Mouse (Mus musculus): ENCODE data around the gene Imp4. TPM values are rescaled to one million over a fixed set of nuclear protein-coding genes. Genes with fewer than 3 reads are reported as not detected.

The Imp4 gene
- polyA plus RNA-seq, 1 experiment: 32.1 TPM

GRCm38 (mm10) chr1:34480801-34481200 lies 41.1 kb downstream of the Imp4 start:
- TF ChIP-seq POLR2A (IDR thresholded peaks at IDR 0.05; ENCODE audit: borderline replicate concordance, insufficient read depth, low read length) (no peak), CTCF (IDR thresholded peaks at IDR 0.05; ENCODE audit: borderline replicate concordance, insufficient read depth, low read depth, low read length) (no peak)
- H3K4me1 ChIP-seq (ENCODE audit: control insufficient read depth, insufficient read depth, low read length): 0 out of 2 replicates have a peak, but pooled peaks cover 3% of the 10 kb centered on the region

DNA sequence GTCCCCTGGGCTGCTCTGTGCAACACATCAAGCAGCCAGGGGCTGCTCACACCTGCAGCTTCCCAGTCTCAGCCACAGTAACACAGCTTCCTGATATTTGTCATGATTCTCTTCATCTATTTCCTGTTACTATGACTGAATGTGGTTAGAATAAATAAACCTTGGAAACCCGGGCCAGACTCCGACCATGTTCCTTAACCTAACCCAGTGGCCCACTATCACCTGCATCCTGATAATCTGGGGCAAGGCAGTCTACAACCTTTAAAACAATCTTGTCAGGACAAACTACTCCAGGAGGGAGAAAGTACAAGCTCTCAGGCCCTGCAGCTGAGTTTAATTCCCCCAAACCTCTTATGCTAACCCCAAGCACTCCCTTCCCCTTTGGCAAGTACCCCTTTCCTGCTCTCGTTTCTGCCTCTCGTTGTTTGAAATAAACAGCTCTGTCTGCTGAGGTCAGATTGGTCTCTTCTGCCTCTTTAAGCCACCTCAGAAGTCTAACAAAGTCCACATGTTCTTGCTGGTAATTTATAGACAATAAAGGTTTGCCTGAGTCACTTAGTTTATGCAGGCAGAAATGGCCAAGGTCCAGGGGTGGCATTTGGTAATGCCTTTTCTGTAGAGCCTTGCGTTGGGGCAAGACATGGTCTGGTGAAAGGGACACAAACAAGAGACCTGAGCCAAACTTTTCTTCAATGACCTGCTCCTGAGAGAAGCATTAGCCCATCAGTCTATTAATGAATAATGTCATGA lies 42.4 kb downstream of the Imp4 start:
- WGBS: 76% methylated on average over 5 of the region's 5 CpGs
- Histone ChIP-seq H3K27ac (ENCODE audit: insufficient read depth, low read length) (no peak overlapping the region), H3K4me3 (replicated peaks; ENCODE audit: insufficient read depth, low read depth, low read length) (no peak overlapping the region), H3K4me1 (ENCODE audit: control insufficient read depth, insufficient read depth, low read length) (0 out of 2 replicates have a peak, but pooled peaks cover 3% of the 10 kb centered on the region), H3K27me3 (ENCODE audit: control insufficient read depth, insufficient read depth, low read length) (no peaks in the 10 kb centered on the region)
- TF ChIP-seq CTCF (IDR thresholded peaks at IDR 0.05; ENCODE audit: borderline replicate concordance, insufficient read depth, low read depth, low read length) (no peak), POLR2A (IDR thresholded peaks at IDR 0.05; ENCODE audit: borderline replicate concordance, insufficient read depth, low read length) (no peak)
- no peak for DNase-seq

More at GRCm38 (mm10) chr1:34480801-34481200, 41.1 kb downstream of the Imp4 start:
- WGBS: 75% methylated on average over 5 of the region's 5 CpGs
- DNase-seq: no peak
- H3K27ac ChIP-seq (ENCODE audit: insufficient read depth, low read length): no peak overlapping the region
- no peaks in the 10 kb centered on the region for H3K27me3 ChIP-seq (ENCODE audit: control insufficient read depth, insufficient read depth, low read length)
- H3K4me3 ChIP-seq (replicated peaks; ENCODE audit: insufficient read depth, low read depth, low read length): no peak overlapping the region

DNA sequence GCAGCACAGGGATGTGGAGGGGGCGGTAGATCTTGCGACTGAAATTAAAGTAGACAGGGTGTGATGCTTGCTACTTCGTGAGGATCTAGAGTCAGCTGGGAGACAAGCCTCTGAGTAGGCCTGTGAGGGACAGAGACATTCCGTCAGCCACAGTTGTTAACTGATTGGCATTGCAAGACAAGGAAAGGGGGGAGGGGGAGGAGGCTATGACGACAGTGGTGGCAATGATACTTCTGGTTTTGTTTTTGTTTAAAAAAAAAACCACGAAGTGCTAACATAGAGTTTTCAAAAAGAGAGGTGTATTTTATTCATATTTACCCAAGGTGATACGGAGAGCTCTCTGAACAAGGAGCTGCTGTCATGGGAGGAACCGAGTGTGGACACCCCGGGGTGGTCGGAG lies 44.8 kb downstream of the Imp4 start:
- H3K27ac ChIP-seq (ENCODE audit: insufficient read depth, low read length): no peak overlapping the region
- no peak for TF ChIP-seq POLR2A (IDR thresholded peaks at IDR 0.05; ENCODE audit: borderline replicate concordance, insufficient read depth, low read length)
- no peak for TF ChIP-seq CTCF (IDR thresholded peaks at IDR 0.05; ENCODE audit: borderline replicate concordance, insufficient read depth, low read depth, low read length)
- 88% methylated on average over 10 of the region's 10 CpGs for WGBS
- no peak for DNase-seq
- H3K27me3 ChIP-seq (ENCODE audit: control insufficient read depth, insufficient read depth, low read length): no peaks in the 10 kb centered on the region
- H3K4me3 ChIP-seq (replicated peaks; ENCODE audit: insufficient read depth, low read depth, low read length): no peak overlapping the region
- H3K4me1 ChIP-seq (ENCODE audit: control insufficient read depth, insufficient read depth, low read length): 0 out of 2 replicates have a peak, but pooled peaks cover 3% of the 10 kb centered on the region

- Histone ChIP-seq H3K4me3 (replicated peaks; ENCODE audit: insufficient read depth, low read depth, low read length) (peak overlapping the region; percentile 54), H3K4me1 (ENCODE audit: control insufficient read depth, insufficient read depth, low read length) (0 out of 2 replicates have a peak, but pooled peaks cover 3% of the 10 kb centered on the region), H3K27me3 (ENCODE audit: control insufficient read depth, insufficient read depth, low read length) (no peaks in the 10 kb centered on the region), H3K27ac (ENCODE audit: insufficient read depth, low read length) (no peak overlapping the region)
- DNase-seq: peak; percentile 82 to 83
- 10% methylated on average over 25 of the region's 25 CpGs for WGBS
- TF ChIP-seq CTCF (IDR thresholded peaks at IDR 0.05; ENCODE audit: borderline replicate concordance, insufficient read depth, low read depth, low read length) (peak; percentile 93), POLR2A (IDR thresholded peaks at IDR 0.05; ENCODE audit: borderline replicate concordance, insufficient read depth, low read length) (no peak; the same call in 1 of the 2 replicates)
Observed at GRCm38 (mm10) chr1:34485461-34486188, 46.0 kb downstream of the Imp4 start.

DNA sequence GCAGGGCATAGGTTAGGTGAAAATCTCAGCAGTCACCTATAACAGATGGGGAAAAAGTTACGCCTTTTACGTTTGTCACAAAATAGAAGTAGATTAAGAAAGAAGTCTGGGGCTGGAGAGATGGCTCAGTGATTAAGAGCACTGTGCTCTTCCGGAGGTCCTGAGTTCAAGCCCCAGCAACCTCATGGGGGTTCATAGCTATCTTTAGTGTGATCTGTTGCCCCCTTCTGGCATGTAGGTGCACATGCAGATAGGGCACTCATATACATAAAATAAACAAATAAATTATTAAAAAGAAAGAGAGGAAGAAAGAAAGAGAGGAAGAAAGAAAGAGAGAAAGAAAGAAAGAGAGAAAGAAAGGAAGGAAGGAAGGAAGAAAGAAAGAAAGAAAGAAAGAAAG lies 47.7 kb downstream of the Imp4 start:
- TF ChIP-seq POLR2A (IDR thresholded peaks at IDR 0.05; ENCODE audit: borderline replicate concordance, insufficient read depth, low read length): no peak
- TF ChIP-seq CTCF (IDR thresholded peaks at IDR 0.05; ENCODE audit: borderline replicate concordance, insufficient read depth, low read depth, low read length): no peak
- 0 out of 2 replicates have a peak, but pooled peaks cover 3% of the 10 kb centered on the region for H3K4me1 ChIP-seq (ENCODE audit: control insufficient read depth, insufficient read depth, low read length)
- no peak for DNase-seq
- no peak overlapping the region for H3K4me3 ChIP-seq (replicated peaks; ENCODE audit: insufficient read depth, low read depth, low read length)
- no peak overlapping the region for H3K27ac ChIP-seq (ENCODE audit: insufficient read depth, low read length)
- H3K27me3 ChIP-seq (ENCODE audit: control insufficient read depth, insufficient read depth, low read length): no peaks in the 10 kb centered on the region
- 93% methylated on average over 3 of the region's 3 CpGs for WGBS

GRCm38 (mm10) chr1:34489852-34490541 lies 50.3 kb downstream of the Imp4 start:
- Histone ChIP-seq H3K27ac (ENCODE audit: insufficient read depth, low read length) (no peak overlapping the region), H3K27me3 (ENCODE audit: control insufficient read depth, insufficient read depth, low read length) (no peaks in the 10 kb centered on the region), H3K4me1 (ENCODE audit: control insufficient read depth, insufficient read depth, low read length) (0 out of 2 replicates have a peak, but pooled peaks cover 3% of the 10 kb centered on the region), H3K4me3 (replicated peaks; ENCODE audit: insufficient read depth, low read depth, low read length) (no peak overlapping the region)
- no peak for DNase-seq
- TF ChIP-seq CTCF (IDR thresholded peaks at IDR 0.05; ENCODE audit: borderline replicate concordance, insufficient read depth, low read depth, low read length): no peak
- TF ChIP-seq POLR2A (IDR thresholded peaks at IDR 0.05; ENCODE audit: borderline replicate concordance, insufficient read depth, low read length): no peak
- WGBS: 91% methylated on average over 6 of the region's 6 CpGs

- TF ChIP-seq POLR2A (IDR thresholded peaks at IDR 0.05; ENCODE audit: borderline replicate concordance, insufficient read depth, low read length): no peak
- TF ChIP-seq CTCF (IDR thresholded peaks at IDR 0.05; ENCODE audit: borderline replicate concordance, insufficient read depth, low read depth, low read length): no peak
- no peak overlapping the region for H3K4me3 ChIP-seq (replicated peaks; ENCODE audit: insufficient read depth, low read depth, low read length)
- H3K4me1 ChIP-seq (ENCODE audit: control insufficient read depth, insufficient read depth, low read length): no peaks in the 10 kb centered on the region
- DNase-seq: no peak
- no peaks in the 10 kb centered on the region for H3K27me3 ChIP-seq (ENCODE audit: control insufficient read depth, insufficient read depth, low read length)
- 95% methylated on average over 4 of the region's 4 CpGs for WGBS
- no peak overlapping the region for H3K27ac ChIP-seq (ENCODE audit: insufficient read depth, low read length)
Observed at GRCm38 (mm10) chr1:34491480-34491879, 51.8 kb downstream of the Imp4 start.

Other genes starting within 250 kb of the Imp4 start
- gene Ccdc115, start 179 bp upstream of the Imp4 start, polyA plus RNA-seq (2012; rRNA removed): 30.5 and 31.5 TPM in 2 replicates
- 4.7 and 5.4 TPM in 2 replicates for gene Ptpn18, start 19.9 kb downstream of the Imp4 start, polyA plus RNA-seq (2012; rRNA removed)
- gene Prss39, start 58.6 kb downstream of the Imp4 start, polyA plus RNA-seq (2012; rRNA removed): not detected in 2 replicates
- gene Cfc1, start 95.8 kb downstream of the Imp4 start, polyA plus RNA-seq (2012; rRNA removed): 0.21 and 0.26 TPM in 2 replicates
- not detected in 2 replicates for gene Prss40, start 121.1 kb downstream of the Imp4 start, polyA plus RNA-seq (2012; rRNA removed)
- gene Amer3, start 139.8 kb downstream of the Imp4 start, polyA plus RNA-seq (2012; rRNA removed): 27.4 and 30.5 TPM in 2 replicates

All from cerebellum, adult 2 months (tissue).